Mouse (Mus musculus): Measurements from ENCODE around the gene Dnajb13. TPM values are rescaled to one million over a fixed set of nuclear protein-coding genes. Genes with fewer than 3 reads are reported as not detected.

The Dnajb13 gene
- polyA plus RNA-seq, 1 experiment from 2014 or later: 2.5 TPM

DNA sequence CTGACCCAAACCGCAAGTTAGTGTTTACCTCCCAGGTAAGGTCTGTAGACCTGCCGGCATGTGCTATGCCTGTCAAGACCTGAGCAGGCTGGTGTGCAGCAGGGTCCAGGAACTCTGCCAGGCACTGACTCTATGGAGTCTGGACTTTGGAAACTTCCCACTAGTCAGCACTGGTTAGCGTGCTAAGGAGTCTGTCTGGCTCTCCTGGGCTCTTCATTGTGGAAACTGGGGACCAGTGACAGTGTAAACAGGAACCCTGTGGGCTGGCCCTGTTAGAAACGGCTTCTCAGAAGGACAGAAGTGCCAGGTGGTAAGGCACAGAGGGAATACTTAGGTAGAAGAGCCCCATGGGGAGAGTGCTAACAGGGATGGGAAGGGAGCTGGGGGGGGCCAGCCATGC, 49.5 kb downstream of the Dnajb13 start:
- WGBS: 86% methylated on average over 4 of the region's 4 CpGs
- H3K9me3 ChIP-seq: no peaks in the 10 kb centered on the region
- no peaks in the 10 kb centered on the region; the same call in 1 of the 2 replicates for H3K4me1 ChIP-seq (replicated peaks)
- H3K27ac ChIP-seq (replicated peaks): no peak overlapping the region; the same call in 1 of the 2 replicates
- H3K4me2 ChIP-seq: no peak overlapping the region
- no peaks in the 10 kb centered on the region for H3K27me3 ChIP-seq
- no peak overlapping the region for H3K4me3 ChIP-seq
- no peak overlapping the region for H3K9ac ChIP-seq
- ATAC-seq (ENCODE audit: low read depth): no peak
- H3K36me3 ChIP-seq: peaks cover 69% of the 10 kb centered on the region

GRCm38 (mm10) chr7:100464248-100464647, 50.5 kb downstream of the Dnajb13 start:
- Histone ChIP-seq H3K9ac (no peak overlapping the region), H3K27ac (replicated peaks) (no peak overlapping the region), H3K9me3 (no peaks in the 10 kb centered on the region), H3K36me3 (peaks cover 70% of the 10 kb centered on the region), H3K27me3 (no peaks in the 10 kb centered on the region), H3K4me3 (no peak overlapping the region), H3K4me1 (replicated peaks) (no peaks in the 10 kb centered on the region; the same call in 1 of the 2 replicates), H3K4me2 (no peak overlapping the region)
- no peak for ATAC-seq (ENCODE audit: low read depth)
- WGBS: 97% methylated on average over 7 of the region's 7 CpGs

DNA sequence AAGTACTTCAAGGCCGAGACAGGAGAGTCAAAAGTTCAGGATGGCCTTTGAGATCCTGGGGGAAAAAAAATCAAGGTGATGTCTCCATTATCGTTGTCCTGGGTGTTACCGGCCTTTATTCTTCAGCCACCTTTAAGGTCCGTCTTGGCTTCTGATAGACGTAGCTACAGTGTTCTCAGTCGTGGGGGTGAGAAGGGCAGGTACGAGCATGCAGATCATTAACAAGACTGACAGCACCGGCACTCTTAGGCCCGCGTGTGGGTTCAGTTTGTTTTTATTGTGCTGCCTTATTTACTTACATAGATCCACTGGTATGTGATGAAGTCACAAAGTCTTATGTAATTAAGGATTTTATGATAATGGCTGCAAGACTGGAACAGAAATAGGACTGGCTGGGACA, 51.0 kb downstream of the Dnajb13 start:
- 94% methylated on average over 10 of the region's 10 CpGs for WGBS
- no peak overlapping the region for H3K27ac ChIP-seq (replicated peaks)
- H3K4me1 ChIP-seq (replicated peaks): no peaks in the 10 kb centered on the region; the same call in 1 of the 2 replicates
- no peaks in the 10 kb centered on the region for H3K27me3 ChIP-seq
- ATAC-seq (ENCODE audit: low read depth): no peak
- no peak overlapping the region for H3K4me3 ChIP-seq
- H3K9me3 ChIP-seq: no peaks in the 10 kb centered on the region
- H3K4me2 ChIP-seq: no peak overlapping the region
- no peak overlapping the region for H3K9ac ChIP-seq
- H3K36me3 ChIP-seq: peaks cover 70% of the 10 kb centered on the region

GRCm38 (mm10) chr7:100463194-100463593, 51.6 kb downstream of the Dnajb13 start:
- WGBS: 87% methylated on average over 9 of the region's 9 CpGs
- no peak overlapping the region for H3K4me2 ChIP-seq
- H3K4me3 ChIP-seq: no peak overlapping the region
- H3K9me3 ChIP-seq: no peaks in the 10 kb centered on the region
- no peak overlapping the region for H3K9ac ChIP-seq
- no peak overlapping the region for H3K27ac ChIP-seq (replicated peaks)
- H3K27me3 ChIP-seq: no peaks in the 10 kb centered on the region
- no peaks in the 10 kb centered on the region; the same call in 1 of the 2 replicates for H3K4me1 ChIP-seq (replicated peaks)
- peaks cover 69% of the 10 kb centered on the region for H3K36me3 ChIP-seq
- no peak for ATAC-seq (ENCODE audit: low read depth)

- WGBS: 82% methylated on average over 6 of the region's 6 CpGs
- no peak for ATAC-seq (ENCODE audit: low read depth)
- Histone ChIP-seq H3K36me3 (peaks cover 78% of the 10 kb centered on the region), H3K27me3 (no peaks in the 10 kb centered on the region), H3K4me3 (no peak overlapping the region), H3K9ac (no peak overlapping the region), H3K9me3 (no peaks in the 10 kb centered on the region), H3K27ac (replicated peaks) (no peak overlapping the region), H3K4me2 (no peak overlapping the region), H3K4me1 (replicated peaks) (no peaks in the 10 kb centered on the region; the same call in 1 of the 2 replicates)
Measured at GRCm38 (mm10) chr7:100461621-100462151, 53.1 kb downstream of the Dnajb13 start.

GRCm38 (mm10) chr7:100459862-100460261, 54.9 kb downstream of the Dnajb13 start:
- H3K4me1 ChIP-seq (replicated peaks): no peaks in the 10 kb centered on the region; the same call in 1 of the 2 replicates
- no peak overlapping the region for H3K27ac ChIP-seq (replicated peaks)
- ATAC-seq (ENCODE audit: low read depth): no peak
- H3K4me2 ChIP-seq: no peak overlapping the region
- H3K9me3 ChIP-seq: no peaks in the 10 kb centered on the region
- no peaks in the 10 kb centered on the region for H3K27me3 ChIP-seq
- no peak overlapping the region for H3K9ac ChIP-seq
- no peak overlapping the region for H3K4me3 ChIP-seq
- H3K36me3 ChIP-seq: peaks cover 87% of the 10 kb centered on the region
- WGBS: 88% methylated on average over 3 of the region's 3 CpGs

- WGBS: 82% methylated on average over 1 of the region's 1 CpGs
- no peaks in the 10 kb centered on the region for H3K27me3 ChIP-seq
- H3K4me3 ChIP-seq: no peak overlapping the region
- ATAC-seq (ENCODE audit: low read depth): no peak
- no peak overlapping the region for H3K9ac ChIP-seq
- H3K4me2 ChIP-seq: no peak overlapping the region
- H3K27ac ChIP-seq (replicated peaks): no peak overlapping the region
- no peaks in the 10 kb centered on the region for H3K4me1 ChIP-seq (replicated peaks)
- H3K36me3 ChIP-seq: peaks cover 87% of the 10 kb centered on the region
- H3K9me3 ChIP-seq: no peaks in the 10 kb centered on the region
Measured at GRCm38 (mm10) chr7:100458153-100458552, 56.6 kb downstream of the Dnajb13 start.

Other genes with a start within 250 kb of the Dnajb13 start
- gene P4ha3, start 229.4 kb downstream of the Dnajb13 start, polyA plus RNA-seq (2015; fragmentation: Nextera tagmentation; extraction: Ambion mirVana): 10.4 and 11.4 TPM in 2 replicates
- 21.2 and 22.4 TPM in 2 replicates for gene C2cd3, start 142.7 kb downstream of the Dnajb13 start, polyA plus RNA-seq (2015; fragmentation: Nextera tagmentation; extraction: Ambion mirVana)
- gene Ppme1, start 142.7 kb downstream of the Dnajb13 start, polyA plus RNA-seq (2015; fragmentation: Nextera tagmentation; extraction: Ambion mirVana): 140 and 142 TPM in 2 replicates
- gene Ucp3, start 42.0 kb downstream of the Dnajb13 start, polyA plus RNA-seq (2015; fragmentation: Nextera tagmentation; extraction: Ambion mirVana): not detected in 2 replicates
- gene Ucp2, start 21.6 kb downstream of the Dnajb13 start, polyA plus RNA-seq (2015; fragmentation: Nextera tagmentation; extraction: Ambion mirVana): 71.0 and 76.4 TPM in 2 replicates
- gene Coa4, start 22.1 kb upstream of the Dnajb13 start, polyA plus RNA-seq (2015; fragmentation: Nextera tagmentation; extraction: Ambion mirVana): 17.7 and 18.4 TPM in 2 replicates
- 245 and 256 TPM in 2 replicates for gene Rab6a, start 92.5 kb upstream of the Dnajb13 start, polyA plus RNA-seq (2015; fragmentation: Nextera tagmentation; extraction: Ambion mirVana)
- 79.0 and 85.6 TPM in 2 replicates for gene Mrpl48, start 93.3 kb upstream of the Dnajb13 start, polyA plus RNA-seq (2015; fragmentation: Nextera tagmentation; extraction: Ambion mirVana)
- 25.8 and 26.9 TPM in 2 replicates for gene Plekhb1, start 147.5 kb upstream of the Dnajb13 start, polyA plus RNA-seq (2015; fragmentation: Nextera tagmentation; extraction: Ambion mirVana)
- gene Fam168a, start 191.7 kb upstream of the Dnajb13 start, polyA plus RNA-seq (2015; fragmentation: Nextera tagmentation; extraction: Ambion mirVana): 90.4 and 97.8 TPM in 2 replicates